Mouse (Mus musculus): Measurements from ENCODE around the gene 5330417H12Rik.

Gene 5330417H12Rik

DNA sequence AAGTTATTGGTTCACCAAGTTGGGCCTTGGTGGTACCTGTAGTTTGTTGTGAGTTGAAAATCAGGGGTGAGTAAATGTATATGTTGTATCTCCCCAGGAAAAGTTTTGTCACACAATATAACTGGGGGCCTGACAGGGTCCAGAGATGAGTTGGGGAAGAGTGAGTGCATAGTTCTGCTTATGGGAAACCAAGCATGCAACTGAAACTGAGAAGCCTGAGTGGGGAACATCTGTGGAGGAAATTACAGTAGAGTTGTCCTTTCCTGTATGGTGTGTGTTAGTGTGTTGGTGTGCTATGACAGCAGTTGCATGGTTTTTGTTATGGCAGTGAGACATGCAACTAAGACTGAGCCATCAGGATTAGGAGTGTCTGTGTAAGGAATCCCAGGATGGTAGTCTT lies 3.4 kb upstream of the 5330417H12Rik start:
- no peak for DNase-seq (ENCODE audit: low read depth, low spot score)

DNA sequence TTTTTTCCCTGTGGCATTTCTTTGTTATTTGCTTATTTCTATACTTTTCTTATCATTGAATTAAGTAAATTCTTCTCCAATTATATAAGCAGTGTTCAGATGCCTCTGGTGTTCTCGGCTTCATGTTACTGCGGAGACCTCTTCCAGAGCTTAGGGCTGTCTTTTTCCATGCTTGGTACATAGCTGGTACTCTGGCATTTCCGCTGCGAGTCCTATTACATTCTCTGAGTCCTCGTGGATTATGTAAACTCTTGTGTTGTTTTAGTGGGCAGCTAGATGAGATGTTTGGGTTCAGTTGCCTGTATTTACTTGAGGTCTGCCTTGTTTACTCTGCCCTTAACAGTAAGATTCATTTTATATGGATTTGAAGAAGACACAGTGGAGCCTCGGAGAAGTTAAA lies 820 bp upstream of the 5330417H12Rik start:
- DNase-seq (ENCODE audit: low read depth, low spot score), result no peak

DNA sequence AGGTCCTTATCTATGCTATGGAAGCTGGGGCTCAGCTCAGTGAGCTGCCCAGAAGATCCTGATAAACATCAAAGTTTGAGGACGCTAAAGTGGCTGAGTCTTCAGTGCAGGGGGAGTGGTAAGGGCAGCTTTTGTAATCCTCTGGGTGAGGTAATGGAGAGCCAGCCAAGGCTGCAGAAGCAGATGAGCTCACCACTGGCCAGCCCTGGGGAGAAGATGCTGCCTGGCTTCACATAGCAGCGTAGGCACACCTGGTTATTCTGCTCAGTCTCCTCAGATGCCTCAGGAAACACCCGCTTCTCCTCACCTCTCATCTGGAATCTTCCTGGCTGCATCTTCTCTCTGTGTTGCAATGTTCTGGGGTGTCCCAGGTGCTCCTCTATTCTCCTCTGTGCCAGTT lies 529 bp downstream of the 5330417H12Rik start:
- DNase-seq (ENCODE audit: low read depth, low spot score), result no peak

DNA sequence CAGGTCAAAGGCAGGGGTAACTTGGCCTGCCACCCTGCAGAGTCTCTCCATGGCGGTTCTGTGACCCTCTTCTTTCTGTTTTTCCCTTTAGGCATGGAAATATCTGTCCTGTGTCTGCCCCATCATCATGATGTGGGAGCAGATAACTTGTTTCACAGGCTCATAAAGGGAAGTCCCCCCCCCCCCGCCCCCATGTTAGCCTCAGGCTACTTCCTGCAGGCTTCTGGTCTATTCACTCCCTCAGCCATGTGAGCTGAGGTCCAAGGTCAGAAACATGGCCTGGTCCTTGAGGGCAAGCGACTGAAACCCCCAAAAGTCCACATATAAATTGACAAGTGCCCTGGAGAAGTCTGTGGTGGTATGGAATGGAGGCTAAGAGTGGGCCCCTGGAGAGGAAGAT lies 4.8 kb downstream of the 5330417H12Rik start:
- no peak for DNase-seq (ENCODE audit: low read depth, low spot score)

DNA sequence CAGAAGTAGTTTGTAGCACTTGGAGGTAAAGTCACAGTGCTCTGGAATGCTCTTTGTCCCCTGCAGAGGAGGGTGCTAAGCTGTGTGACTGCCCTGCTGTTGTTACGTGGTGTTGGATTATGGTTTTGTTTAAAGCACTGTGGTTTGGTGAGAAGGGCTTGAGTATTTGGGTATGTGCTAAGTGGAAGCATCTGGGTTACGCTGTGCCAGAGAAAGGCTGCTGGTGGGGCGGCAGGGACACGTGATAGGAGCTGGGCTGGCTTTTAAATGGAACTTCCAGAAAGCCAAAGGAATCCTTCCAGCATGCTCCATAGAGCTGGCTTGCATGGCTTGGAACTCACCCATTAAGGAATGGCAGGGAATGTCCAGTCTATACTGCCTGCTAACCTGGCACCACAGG lies 5.7 kb downstream of the 5330417H12Rik start:
- no peak for DNase-seq (ENCODE audit: low read depth, low spot score)

DNA sequence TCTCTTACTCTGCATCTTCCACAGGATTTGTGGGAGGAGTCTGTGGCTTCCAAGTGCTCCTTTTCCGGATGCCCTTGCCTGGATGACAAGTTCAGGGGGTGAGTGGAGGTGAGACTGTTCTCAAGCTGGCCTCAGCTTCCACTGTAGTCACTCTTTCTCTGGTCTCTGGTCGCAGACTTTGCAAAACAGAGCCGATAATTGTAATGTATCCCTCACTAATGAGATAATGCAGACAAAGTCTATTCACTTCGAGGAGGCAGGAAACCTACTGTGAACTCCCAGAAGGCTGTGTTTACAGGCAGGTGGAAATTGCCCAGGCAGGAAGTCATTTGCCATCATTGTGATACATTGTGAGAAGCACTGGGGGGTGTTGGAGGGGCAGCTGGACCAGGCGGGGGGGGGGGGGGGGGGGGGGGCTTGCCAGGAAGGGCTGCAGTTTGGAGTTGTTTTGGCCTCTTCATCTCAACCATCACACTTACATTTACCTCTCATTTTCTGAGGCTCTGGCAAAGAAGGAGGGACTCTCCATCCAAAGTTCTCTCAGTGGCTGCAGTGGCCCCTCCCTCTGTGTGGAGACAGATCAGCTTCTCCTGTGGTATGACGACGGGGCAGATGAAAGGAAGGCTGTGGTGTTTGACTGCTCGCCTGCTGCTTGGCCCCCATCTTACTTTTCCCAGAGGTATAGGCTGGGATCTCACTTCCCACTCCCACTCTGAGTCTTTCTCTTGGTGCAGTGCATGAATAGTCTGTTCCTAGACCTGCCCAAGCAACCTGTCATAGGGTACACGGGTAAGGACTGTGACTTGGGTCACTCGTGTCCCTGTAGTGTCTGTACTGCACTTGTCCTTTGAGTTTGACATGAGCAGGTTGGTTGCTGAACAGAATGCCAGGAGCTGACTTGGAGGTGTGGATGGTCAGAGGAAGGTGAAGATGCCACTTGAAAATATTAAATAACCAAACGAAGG lies 6.7 kb downstream of the 5330417H12Rik start:
- DNase-seq (ENCODE audit: low read depth, low spot score), result no peak

DNA sequence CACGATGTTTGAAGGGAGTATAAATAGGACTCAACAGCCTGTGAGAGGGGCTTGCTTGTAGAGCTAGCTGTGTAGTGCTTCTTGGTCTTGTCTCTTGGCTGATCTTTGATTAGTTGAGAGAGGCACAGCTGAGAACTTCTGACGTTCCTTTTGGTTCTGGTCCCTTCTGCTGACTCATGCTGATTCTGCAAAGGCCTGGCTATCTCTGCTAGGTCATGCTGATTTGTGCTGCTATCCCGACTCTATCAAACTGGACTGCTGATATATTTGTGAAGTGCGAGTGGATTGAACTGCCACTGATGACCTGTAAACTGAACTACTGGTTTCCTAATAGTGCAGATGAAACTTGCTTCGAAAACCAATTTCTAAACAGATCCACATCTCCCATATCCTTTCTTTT lies 14.1 kb downstream of the 5330417H12Rik start:
- DNase-seq (ENCODE audit: low read depth, low spot score), result no peak

DNA sequence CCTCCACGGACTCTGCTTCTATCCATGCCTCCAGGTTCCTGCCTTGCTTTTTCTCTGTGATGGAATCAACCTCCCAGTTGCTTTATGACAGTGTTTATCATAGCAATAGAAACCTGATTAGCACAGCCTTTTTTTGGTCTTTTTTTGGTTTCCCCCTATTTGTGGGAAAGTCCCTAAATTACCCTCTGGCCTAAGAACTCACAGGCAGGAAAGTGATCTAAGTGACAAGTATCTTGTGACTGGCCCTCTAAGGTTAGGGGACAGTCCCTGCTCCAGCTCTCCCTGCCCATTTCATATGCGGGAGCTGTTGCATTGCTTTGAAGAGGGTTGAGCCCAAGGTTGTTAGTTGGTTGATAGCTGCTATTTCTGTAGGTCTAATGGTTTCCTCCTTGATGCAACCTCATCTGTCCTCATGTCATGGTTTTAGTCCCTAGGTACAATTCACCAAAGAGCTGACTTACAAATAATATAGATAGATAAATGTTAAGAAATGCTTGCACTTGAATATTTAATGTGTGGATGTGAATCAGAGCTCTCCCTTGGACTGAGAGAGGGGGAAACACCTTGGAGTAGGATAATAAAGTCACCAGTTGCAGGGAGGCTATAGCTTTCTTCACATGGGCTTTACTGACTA lies 15.2 kb downstream of the 5330417H12Rik start:
- DNase-seq (ENCODE audit: low read depth, low spot score), result no peak

DNA sequence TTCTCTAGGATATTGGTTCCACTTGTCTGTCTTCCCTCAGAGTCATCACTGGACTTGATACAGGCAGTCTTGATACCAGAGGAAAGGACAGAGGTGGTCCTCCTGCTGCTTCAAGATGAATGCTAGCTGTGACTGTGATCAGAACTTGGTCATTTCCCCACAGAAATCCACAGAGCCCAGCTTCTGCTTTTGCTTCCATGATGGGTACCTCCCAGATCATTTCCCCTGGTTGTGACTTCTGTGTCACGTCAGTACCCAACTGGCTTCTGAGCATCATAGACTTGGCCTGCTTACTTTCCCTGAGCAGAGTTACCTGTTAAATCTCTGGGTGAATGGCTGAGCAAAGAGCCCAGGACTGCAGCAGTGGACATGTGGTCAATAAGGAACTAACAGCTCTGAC lies 17.2 kb downstream of the 5330417H12Rik start:
- no peak for DNase-seq (ENCODE audit: low read depth, low spot score)

DNA sequence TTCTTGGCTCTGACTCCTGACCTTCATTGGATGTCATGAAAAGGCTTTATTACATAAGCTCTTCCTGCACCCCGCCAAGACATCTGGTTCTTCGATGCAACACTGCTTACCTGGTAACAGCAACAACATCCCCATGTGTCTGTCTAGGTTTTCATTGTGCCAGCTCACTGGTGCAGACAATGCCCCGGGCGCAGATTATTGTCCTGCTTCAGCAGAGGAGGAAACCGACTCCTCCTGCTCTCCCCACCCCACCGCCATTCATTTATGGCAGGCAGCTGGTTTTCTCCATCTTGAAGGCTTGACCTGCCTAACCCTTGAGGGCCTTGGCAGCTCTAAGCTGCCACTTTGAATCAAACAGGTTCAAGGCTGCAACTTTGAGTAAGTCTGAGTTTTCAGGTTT lies 22.0 kb downstream of the 5330417H12Rik start:
- no peak for DNase-seq (ENCODE audit: low read depth, low spot score)

DNA sequence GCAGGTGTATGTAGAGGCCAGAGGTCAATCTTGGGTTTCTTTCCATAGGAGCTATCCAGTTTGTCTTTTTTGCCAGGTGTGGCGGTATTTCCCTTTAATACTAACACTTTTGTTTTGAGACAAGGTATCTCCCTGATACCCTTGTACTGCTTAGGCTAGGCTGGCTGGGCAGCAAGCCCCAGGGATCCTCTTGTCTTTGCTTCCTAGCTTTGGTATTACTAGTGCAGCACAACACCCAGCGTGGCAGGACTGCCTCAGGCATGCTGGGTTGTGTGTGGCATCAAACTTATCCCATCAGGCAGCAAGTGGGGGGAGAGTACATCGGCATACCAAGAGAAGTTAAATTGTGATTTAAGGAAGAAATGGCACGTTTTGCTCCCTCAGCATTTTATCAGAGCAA lies 22.5 kb downstream of the 5330417H12Rik start:
- no peak for DNase-seq (ENCODE audit: low read depth, low spot score)

DNA sequence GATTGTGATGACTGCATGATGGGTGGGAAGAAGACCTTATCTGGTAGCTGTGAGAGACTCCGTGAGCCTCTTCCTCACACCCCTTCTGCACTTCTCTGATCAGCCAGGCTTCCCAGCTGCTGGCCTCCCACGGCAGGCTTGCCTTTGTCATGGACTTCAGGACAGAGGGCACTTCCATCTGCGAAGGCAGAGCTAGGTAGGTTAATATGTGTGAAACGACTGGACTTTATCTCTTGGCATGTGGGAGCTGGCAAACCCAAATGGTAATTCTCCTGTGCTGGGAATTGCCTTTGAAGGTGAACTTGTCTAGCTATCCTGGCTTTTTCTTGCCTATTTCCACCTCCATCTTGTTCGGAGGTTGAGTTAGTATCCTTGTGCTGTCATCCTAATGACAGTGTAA lies 24.3 kb downstream of the 5330417H12Rik start:
- DNase-seq (ENCODE audit: low read depth, low spot score), result no peak

DNA sequence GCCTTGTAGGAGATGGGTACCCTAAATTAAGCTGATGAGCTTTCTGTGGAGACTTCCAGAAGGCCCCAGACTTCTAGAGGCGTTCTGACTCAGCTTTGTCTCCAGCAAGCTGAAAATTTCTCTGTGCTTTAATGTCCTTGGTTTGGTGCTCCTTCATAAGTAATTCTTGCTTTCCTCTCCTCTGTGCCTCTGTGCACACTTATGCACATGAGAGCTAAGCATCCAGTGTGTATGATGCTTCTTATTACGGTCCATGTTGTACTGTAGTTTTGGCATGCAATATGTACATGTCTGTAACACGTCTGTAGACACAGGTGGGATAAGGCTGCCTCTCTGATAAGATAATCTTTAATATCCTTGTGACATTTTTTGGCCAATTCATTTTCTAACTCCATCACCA lies 27.0 kb downstream of the 5330417H12Rik start:
- no peak for DNase-seq (ENCODE audit: low read depth, low spot score)

DNA sequence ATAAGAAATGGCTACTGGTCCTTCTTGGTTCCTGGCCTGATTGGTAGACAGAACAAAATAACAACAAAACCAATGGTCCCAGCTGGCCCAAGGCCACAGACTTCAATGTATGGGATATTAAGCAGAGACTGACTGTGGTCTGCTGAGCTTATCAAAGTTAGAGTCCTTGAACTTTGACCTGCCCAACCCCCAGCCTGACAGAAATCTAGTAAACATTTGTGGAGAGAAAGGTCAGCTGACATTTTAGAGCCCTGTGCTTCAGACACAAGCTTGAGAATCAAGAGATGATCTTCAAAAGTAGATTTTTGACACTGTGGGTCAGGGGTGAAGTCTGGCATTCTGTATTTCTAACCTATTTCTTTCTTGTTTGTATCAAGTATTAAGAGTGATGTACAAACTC lies 28.2 kb downstream of the 5330417H12Rik start:
- no peak for DNase-seq (ENCODE audit: low read depth, low spot score)

DNA sequence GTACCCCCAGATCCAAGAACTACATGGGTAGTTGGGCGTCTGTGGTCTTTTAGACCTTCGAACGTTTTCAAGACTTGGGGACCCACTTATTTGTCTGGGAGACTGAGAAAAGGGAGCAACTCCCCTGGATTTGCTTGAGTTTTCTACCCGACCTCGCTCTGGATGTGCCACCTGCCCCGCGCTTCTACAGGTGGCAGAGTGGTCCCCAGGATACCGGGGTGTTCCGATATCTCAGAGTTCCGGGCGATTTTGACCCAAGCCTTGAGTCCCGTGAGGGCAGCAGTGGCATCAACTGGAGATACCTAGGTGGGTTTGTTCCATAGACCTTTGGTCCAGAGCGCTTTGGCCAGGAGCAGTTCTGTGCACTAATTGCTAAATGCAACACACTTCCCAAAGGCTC lies 29.5 kb downstream of the 5330417H12Rik start:
- no peak for DNase-seq (ENCODE audit: low read depth, low spot score)

DNA sequence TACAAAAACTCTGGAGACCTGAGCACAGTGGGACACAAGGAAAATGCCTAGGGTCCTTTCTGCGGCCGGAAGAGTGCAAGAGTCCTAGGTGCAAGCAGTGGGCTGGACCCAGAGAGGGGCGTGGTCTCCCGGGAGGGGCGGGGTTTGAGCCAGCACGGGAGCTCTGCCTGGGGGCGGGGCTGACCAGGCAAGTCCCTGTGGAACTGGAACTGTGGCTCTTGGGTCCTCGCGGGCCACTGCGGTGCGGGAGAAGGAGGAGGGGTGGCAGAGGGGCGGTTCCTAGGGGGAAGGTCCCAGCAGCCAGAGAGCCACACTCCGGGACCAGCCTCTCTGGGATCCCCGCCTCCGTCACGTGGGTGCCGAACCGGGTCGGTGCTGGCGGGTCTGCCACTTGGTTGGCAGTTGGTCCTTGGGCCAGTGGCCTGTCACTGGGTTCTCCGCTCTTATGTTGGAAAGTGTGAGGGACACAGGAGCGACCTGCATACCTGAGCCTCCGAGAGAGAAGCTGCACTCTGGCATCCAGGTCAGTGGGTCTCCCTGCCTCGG lies 30.0 kb downstream of the 5330417H12Rik start, which contains the start of gene Ppfibp2:
Gene Ppfibp2, plus strand, starts transcription at position 351 of the 546 bp plus-strand sequence.
- DNase-seq (ENCODE audit: low read depth, low spot score), result peak; percentile 72

DNA sequence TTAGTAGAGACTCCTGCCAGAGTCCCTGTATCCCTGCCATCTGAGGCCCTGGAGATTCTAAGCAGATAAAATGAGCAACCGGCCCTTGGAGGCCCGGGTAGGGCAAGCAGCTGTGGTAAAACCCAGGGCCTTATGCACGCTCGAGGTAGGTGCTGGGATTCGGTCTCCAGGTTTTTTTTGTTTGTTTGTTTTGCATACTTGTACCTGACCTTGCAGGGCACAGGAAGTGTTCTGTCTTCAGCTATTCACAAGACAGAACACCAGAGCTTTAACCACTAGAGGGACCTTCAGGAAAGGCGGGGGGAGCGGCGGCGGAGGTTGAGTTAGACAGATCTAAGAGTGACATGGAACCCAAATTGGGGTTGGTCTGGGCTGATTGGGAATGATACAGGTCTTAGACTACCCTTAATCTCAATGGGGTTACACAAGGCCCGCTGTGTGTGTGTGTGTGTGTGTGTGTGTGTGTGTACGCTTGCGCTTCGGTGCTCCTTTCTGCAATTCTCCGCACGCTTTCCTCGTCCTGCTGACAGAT lies 30.6 kb downstream of the 5330417H12Rik start:
- DNase-seq (ENCODE audit: low read depth, low spot score), result peak; percentile 5

DNA sequence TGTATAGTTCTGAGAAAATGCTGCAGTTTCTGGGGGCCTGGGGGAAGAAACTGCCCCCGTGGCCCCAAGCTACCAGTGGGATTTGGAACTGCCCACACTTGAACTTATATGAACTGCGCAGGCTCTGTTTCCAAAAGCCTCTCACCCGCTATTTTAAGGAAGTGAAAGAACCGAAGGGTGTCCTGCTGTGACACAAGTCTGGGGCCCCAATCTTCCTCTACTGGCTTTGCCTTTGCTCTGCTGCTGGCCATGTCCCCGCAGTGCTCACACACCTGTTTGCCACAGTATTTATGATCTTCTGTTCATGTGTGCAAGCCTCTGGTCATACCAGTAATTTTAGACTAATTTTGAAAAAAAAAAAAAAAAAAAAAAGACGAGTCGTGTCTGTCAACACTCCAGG lies 31.1 kb downstream of the 5330417H12Rik start:
- no peak for DNase-seq (ENCODE audit: low read depth, low spot score)

DNA sequence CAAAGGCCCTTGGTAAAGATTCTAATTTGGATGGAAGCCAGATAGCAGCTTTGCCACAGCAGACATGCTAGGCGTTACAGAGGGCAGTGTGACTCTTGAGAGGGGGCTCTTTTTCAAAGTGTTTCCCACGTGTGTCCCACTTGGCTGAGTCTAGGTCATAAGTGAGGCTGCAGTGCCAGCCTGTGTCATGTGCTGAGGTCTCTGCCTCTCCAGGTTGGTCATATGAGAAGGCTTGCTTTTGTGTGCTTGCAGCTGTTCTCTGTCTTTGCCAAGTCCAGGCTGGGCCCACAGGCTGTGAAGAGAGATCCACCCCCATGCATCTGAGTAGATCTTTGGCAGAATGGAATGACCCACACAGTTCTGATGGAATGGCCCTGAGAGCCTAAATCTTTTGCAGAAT lies 32.3 kb downstream of the 5330417H12Rik start:
- DNase-seq (ENCODE audit: low read depth, low spot score), result no peak

DNA sequence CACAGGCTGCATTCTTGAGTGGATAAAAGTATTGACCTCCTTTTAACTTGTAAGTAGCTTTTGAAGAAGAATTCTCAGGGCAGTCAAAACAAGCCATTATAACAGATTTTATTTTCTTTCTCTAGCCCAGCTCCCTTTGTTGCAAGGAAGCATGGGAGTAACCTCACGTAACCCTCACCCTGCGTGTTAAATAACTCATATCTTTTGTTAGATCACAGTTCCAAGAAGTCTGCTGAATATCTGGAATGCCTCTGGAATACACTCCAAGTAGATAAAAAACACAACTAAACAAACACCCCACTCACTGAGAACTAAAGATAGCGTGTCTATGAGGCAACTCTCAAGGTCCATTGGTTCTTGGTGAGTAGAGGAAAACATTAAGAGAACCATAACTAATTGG lies 50.7 kb downstream of the 5330417H12Rik start:
- no peak for DNase-seq (ENCODE audit: low read depth, low spot score)

Measured in embryo, embryonic 11.5 days (tissue).